Comparison of ENCODE assay signal across 14 mouse cellular contexts in the genomic region with DNA sequence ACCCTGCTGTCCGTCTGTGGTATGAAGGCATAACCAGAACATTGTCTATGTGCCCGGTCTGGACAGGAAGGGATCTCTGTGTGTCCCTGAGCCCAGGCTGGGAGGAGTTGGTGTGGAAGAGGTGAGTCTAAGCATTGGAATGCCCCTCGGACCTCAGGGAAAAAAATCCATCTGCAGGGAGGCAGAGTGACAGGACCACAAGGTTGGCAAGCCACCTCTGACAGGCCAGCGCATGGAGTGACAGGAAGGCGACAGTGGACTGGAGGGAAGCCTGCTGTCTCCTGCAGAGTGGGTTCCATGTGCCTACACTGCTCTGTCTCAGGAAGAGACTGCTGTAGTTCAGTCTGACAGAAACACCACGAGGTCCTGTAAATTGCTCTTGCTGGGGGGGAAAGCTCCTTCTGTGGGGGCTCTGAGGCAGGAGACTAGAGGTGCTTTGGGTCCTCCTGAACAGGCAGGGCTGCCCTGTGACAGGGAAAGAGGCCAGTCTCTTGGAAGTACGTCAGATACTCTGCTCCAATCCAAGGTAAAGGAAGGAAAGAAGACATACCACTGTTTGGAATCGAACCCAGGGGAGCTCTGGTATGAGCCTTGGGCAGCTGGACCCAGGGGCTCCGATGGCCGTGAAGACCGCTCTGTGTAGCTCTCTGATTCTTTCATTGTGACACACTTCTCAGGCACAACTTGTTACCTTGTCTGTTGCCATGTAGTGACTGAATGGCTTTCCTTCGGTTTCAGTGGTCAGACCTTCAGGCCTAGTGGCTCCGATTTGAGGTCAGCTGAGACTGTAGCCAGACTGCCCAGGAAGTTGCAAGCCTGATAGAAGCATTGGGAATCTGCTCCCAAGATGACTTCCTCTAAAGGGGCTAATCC. TPM values are rescaled to one million over a fixed set of nuclear protein-coding genes. Genes with fewer than 3 reads are reported as not detected.
DNase-seq lines count a peak whose midpoint lies in the region; TF ChIP-seq lines count a peak whose summit lies in the region.
"Had no signal": no experiment of that assay in that cellular context is flagged by ENCODE, and none has a peak within 500 bp of the region (broad histone marks: within the 10 kb centered on the region; RNA-seq: fewer than 3 reads in every experiment).

No protein-coding gene starts in this region.

- no peak overlapping the region for H3K4me3 ChIP-seq in C2C12 (ENCODE audit: insufficient read depth, poor library complexity, severe bottlenecking)
- H3K4me3 ChIP-seq: forebrain, embryonic 12.5 days; limb, embryonic 15.5 days; midbrain, embryonic 12.5 days; neural tube, embryonic 15.5 days had no signal

- H3K79me3 ChIP-seq in C2C12 (ENCODE audit: low read depth): peaks cover 31% of the 10 kb centered on the region

- H3K79me2 ChIP-seq in C2C12 (ENCODE audit: control insufficient read depth, insufficient read depth): peaks cover 68% of the 10 kb centered on the region

- H3ac ChIP-seq in C2C12 (ENCODE audit: control insufficient read depth, insufficient read length, low read depth): peak overlapping the region; percentile 37

- no peaks in the 10 kb centered on the region for H3K27me3 ChIP-seq in C2C12 (ENCODE audit: control insufficient read depth, insufficient read depth, insufficient read length)
- H3K27me3 ChIP-seq: CH12.LX; forebrain, embryonic 12.5 days; limb, embryonic 15.5 days; midbrain, embryonic 12.5 days; neural tube, embryonic 15.5 days had no signal

- intact Hi-C loops in gastrocnemius, postnatal 14 days (cut with DNase I; ENCODE audit: low total_unique reads): no loop called here

- TF ChIP-seq CTCF in C2C12 (IDR thresholded peaks at IDR 0.05; ENCODE audit: control insufficient read depth, insufficient read depth, insufficient read length): no peak

- peaks cover 12% of the 10 kb centered on the region for H3K36me3 ChIP-seq in C2C12 (ENCODE audit: control insufficient read depth, insufficient read depth)
- H3K36me3 ChIP-seq: forebrain, embryonic 12.5 days; limb, embryonic 15.5 days; midbrain, embryonic 12.5 days; neural tube, embryonic 15.5 days had no signal

- peak; percentile 42 for DNase-seq in gastrocnemius, postnatal 14 days
- no peak for DNase-seq in gastrocnemius, adult 8-10 months (ENCODE audit: low spot score in 2 of 2)
- peak; percentile 81 for DNase-seq in 3134 (ENCODE audit: extremely low read depth, insufficient read length, low spot score)
- DNase-seq in fibroblast of lung, adult 2 months (ENCODE audit: low read depth): peak; percentile 56
- no peak for DNase-seq in embryo, embryonic 11 days
- no peak for DNase-seq in cerebellum, postnatal 36 days
- DNase-seq: cerebellum, adult 2 months; right cerebral cortex, postnatal 25 days had no signal

TF ChIP-seq in C2C12, 6 proteins besides CTCF, POLR2A, EP300 and RAD21:
- TF ChIP-seq MYOD1 (IDR thresholded peaks at IDR 0.05; ENCODE audit: control insufficient read depth, insufficient read length, low read depth): peak; percentile 83
- no peak for TF ChIP-seq MYOG (IDR thresholded peaks at IDR 0.05; ENCODE audit: control insufficient read depth, extremely low read depth, insufficient read length)
- TF ChIP-seq USF1 (IDR thresholded peaks at IDR 0.05; ENCODE audit: low read depth): no peak
- no peak for TF ChIP-seq FOSL1 (IDR thresholded peaks at IDR 0.05; ENCODE audit: insufficient read depth, low read length, poor library complexity, severe bottlenecking)
- TF ChIP-seq CEBPB (IDR thresholded peaks at IDR 0.05; ENCODE audit: low read depth): no peak
- peak; percentile 63 for TF ChIP-seq MAX (IDR thresholded peaks at IDR 0.05)

RNA-seq across cellular contexts. Expression of a gene that starts 11.3 kb away (rescaled TPM):
- 10 to 100 TPM in 1 of 2 experiments, 1 to 10 TPM in 1; 6.8 to 13.3 TPM for total RNA-seq in gastrocnemius, postnatal 14 days (2021)
- 1 to 10 TPM; 1.2 to 2.8 (median 1.7) TPM for total RNA-seq in gastrocnemius, adult 8-10 months (2022)
- 66.9 TPM for polyA plus RNA-seq in C2C12 (2012; fragmentation: generic; extraction: Trizol)

Comparison
In these comparisons a context has a peak if more than half of its experiments do, and no peak if none do; other contexts are left out.
1. DNase-seq: peak in gastrocnemius, postnatal 14 days (single experiment), 3134 (single experiment) and fibroblast of lung, adult 2 months (single experiment); none in gastrocnemius, adult 8-10 months (0 of 2), embryo, embryonic 11 days (single experiment) and cerebellum, postnatal 36 days (0 of 2).